Mouse (Mus musculus): ENCODE measurements around the gene Ccdc33. TPM values are rescaled to one million over a fixed set of nuclear protein-coding genes. Genes with fewer than 3 reads are reported as not detected.

Gene Ccdc33
- total RNA-seq, 2 experiments from 2014 or later: 0.91 to 0.94 TPM

GRCm38 (mm10) chr9:58130909-58131308 is 12.3 kb upstream of the Ccdc33 start:
- no peak for DNase-seq (ENCODE audit: low spot score in 2 of 2)

- no peak for DNase-seq (ENCODE audit: low spot score in 2 of 2)
These were observed 10.9 kb upstream of the Ccdc33 start for GRCm38 (mm10) chr9:58129508-58129907.

- no peak for DNase-seq (ENCODE audit: low spot score in 2 of 2)
These were observed 10.3 kb upstream of the Ccdc33 start for GRCm38 (mm10) chr9:58128926-58129413.

GRCm38 (mm10) chr9:58125811-58126210 is 7.2 kb upstream of the Ccdc33 start:
- DNase-seq (ENCODE audit: low spot score in 2 of 2): no peak

- DNase-seq (ENCODE audit: low spot score in 2 of 2): no peak
These were observed 6.5 kb upstream of the Ccdc33 start for GRCm38 (mm10) chr9:58125085-58125484.

- DNase-seq (ENCODE audit: low spot score in 2 of 2): no peak
These were observed 2.5 kb downstream of the Ccdc33 start for GRCm38 (mm10) chr9:58116024-58116651.

GRCm38 (mm10) chr9:58115297-58115925 is 3.2 kb downstream of the Ccdc33 start:
- DNase-seq (ENCODE audit: low spot score in 2 of 2): no peak

GRCm38 (mm10) chr9:58114019-58114418 is 4.6 kb downstream of the Ccdc33 start:
- DNase-seq (ENCODE audit: low spot score in 2 of 2): no peak

GRCm38 (mm10) chr9:58113279-58113884 is 5.2 kb downstream of the Ccdc33 start:
- DNase-seq (ENCODE audit: low spot score in 2 of 2): no peak

GRCm38 (mm10) chr9:58112866-58113278 is 5.8 kb downstream of the Ccdc33 start:
- no peak for DNase-seq (ENCODE audit: low spot score in 2 of 2)

- DNase-seq (ENCODE audit: low spot score in 2 of 2): no peak
These were observed 6.3 kb downstream of the Ccdc33 start for GRCm38 (mm10) chr9:58112321-58112751.

- DNase-seq (ENCODE audit: low spot score in 2 of 2): peak; percentile 85 to 93
These were observed 7.2 kb downstream of the Ccdc33 start for GRCm38 (mm10) chr9:58111431-58111830.

GRCm38 (mm10) chr9:58110787-58111186 is 7.8 kb downstream of the Ccdc33 start:
- peak in 1 of 2 experiments; percentile 61 for DNase-seq (ENCODE audit: low spot score in 2 of 2)

GRCm38 (mm10) chr9:58107494-58107893 is 11.1 kb downstream of the Ccdc33 start:
- no peak for DNase-seq (ENCODE audit: low spot score in 2 of 2)

GRCm38 (mm10) chr9:58105595-58106169 is 12.9 kb downstream of the Ccdc33 start:
- DNase-seq (ENCODE audit: low spot score in 2 of 2): no peak

GRCm38 (mm10) chr9:58103647-58104046 is 15.0 kb downstream of the Ccdc33 start:
- DNase-seq (ENCODE audit: low spot score in 2 of 2): no peak

- DNase-seq (ENCODE audit: low spot score in 2 of 2): peak; percentile 58 to 79
These were observed 16.6 kb downstream of the Ccdc33 start for GRCm38 (mm10) chr9:58102013-58102412.

GRCm38 (mm10) chr9:58099836-58100565 is 18.6 kb downstream of the Ccdc33 start:
- DNase-seq (ENCODE audit: low spot score in 2 of 2): no peak

GRCm38 (mm10) chr9:58096629-58097301 is 21.9 kb downstream of the Ccdc33 start:
- peak; percentile 64 to 80 for DNase-seq (ENCODE audit: low spot score in 2 of 2)

GRCm38 (mm10) chr9:58095977-58096376 is 22.6 kb downstream of the Ccdc33 start:
- DNase-seq (ENCODE audit: low spot score in 2 of 2): no peak

- DNase-seq (ENCODE audit: low spot score in 2 of 2): no peak
These were observed 24.8 kb downstream of the Ccdc33 start for GRCm38 (mm10) chr9:58093776-58094175.
